24 mouse cellular contexts compared by ENCODE assay signal in genomic region chr12:13157666-13158381, GRCm38 (mm10).
DNase-seq lines count a peak whose midpoint lies in the region; ATAC-seq and TF ChIP-seq lines count a peak whose summit lies in the region.
"Had no signal": no experiment of that assay in that cellular context is flagged by ENCODE, and none has a peak within 500 bp of the region (broad histone marks: within the 10 kb centered on the region; RNA-seq: fewer than 3 reads in every experiment).

No protein-coding gene starts in this region.

- 0 out of 2 replicates have a peak overlapping the region, but pooled peaks have one; percentile 12 for H3K27ac ChIP-seq in forebrain, embryonic 10.5 days
- H3K27ac ChIP-seq in forebrain, postnatal 0 days (ENCODE audit: low read depth, low read length): no peak overlapping the region
- 0 out of 2 replicates have a peak overlapping the region, but pooled peaks have one; percentile 8 for H3K27ac ChIP-seq in embryonic facial prominence, embryonic 10.5 days (replicated peaks)
- peak overlapping the region; percentile 29; the same call in 1 of the 2 replicates for H3K27ac ChIP-seq in embryonic facial prominence, embryonic 14.5 days (replicated peaks; ENCODE audit: low read depth, low read length)
- H3K27ac ChIP-seq in limb, embryonic 12.5 days: peak overlapping the region; percentile 80
- H3K27ac ChIP-seq: forebrain, embryonic 15.5 days; kidney, postnatal 0 days; liver, embryonic 15.5 days; lung, embryonic 15.5 days; midbrain, embryonic 15.5 days; neural tube, embryonic 12.5 days had no signal

- 69% methylated on average over 7 of the region's 7 CpGs for WGBS in forebrain, embryonic 10.5 days
- 85% methylated on average over 7 of the region's 7 CpGs for WGBS in forebrain, postnatal 0 days
- WGBS in embryonic facial prominence, embryonic 10.5 days: 54% methylated on average over 7 of the region's 7 CpGs
- 35% methylated on average over 7 of the region's 7 CpGs for WGBS in embryonic facial prominence, embryonic 14.5 days
- WGBS in limb, embryonic 12.5 days: 27% methylated on average over 7 of the region's 7 CpGs

- intact Hi-C loops in gastrocnemius, postnatal 36 days (cut with DNase I): no loop called here

- peaks cover 39% of the 10 kb centered on the region for H3K4me1 ChIP-seq in forebrain, embryonic 10.5 days
- H3K4me1 ChIP-seq in forebrain, postnatal 0 days (ENCODE audit: insufficient read depth): peaks cover 13% of the 10 kb centered on the region
- peaks cover 31% of the 10 kb centered on the region for H3K4me1 ChIP-seq in embryonic facial prominence, embryonic 10.5 days
- H3K4me1 ChIP-seq in embryonic facial prominence, embryonic 14.5 days (ENCODE audit: control insufficient read depth, insufficient read depth, low read length): peaks cover 10% of the 10 kb centered on the region
- H3K4me1 ChIP-seq in limb, embryonic 12.5 days (replicated peaks): peaks cover 33% of the 10 kb centered on the region
- H3K4me1 ChIP-seq: liver, embryonic 15.5 days; lung, embryonic 15.5 days; megakaryocyte, embryonic 14.5 days had no signal

- no peak overlapping the region for H3K4me2 ChIP-seq in forebrain, postnatal 0 days (ENCODE audit: low read depth)
- H3K4me2 ChIP-seq in embryonic facial prominence, embryonic 14.5 days (ENCODE audit: low read depth, low read length): no peak overlapping the region
- H3K4me2 ChIP-seq in limb, embryonic 12.5 days: 0 out of 2 replicates have a peak overlapping the region, but pooled peaks have one; percentile 6
- H3K4me2 ChIP-seq: forebrain, embryonic 15.5 days; liver, embryonic 15.5 days; lung, embryonic 15.5 days; midbrain, embryonic 15.5 days; neural tube, embryonic 12.5 days had no signal

- ATAC-seq in forebrain, postnatal 0 days: no peak
- 0 out of 2 replicates have a peak, but pooled peaks have one; percentile 37 for ATAC-seq in embryonic facial prominence, embryonic 14.5 days (ENCODE audit: low read depth)
- peak; percentile 64 for ATAC-seq in limb, embryonic 12.5 days (ENCODE audit: insufficient number of reproducible peaks, insufficient read depth, low FRiP score, low TSS enrichment, low read depth)
- ATAC-seq: CD4-positive, CD25-positive, alpha-beta regulatory T cell, adult 4 months; forebrain, embryonic 15.5 days; hindbrain, embryonic 16.5 days; intestine, postnatal 0 days; midbrain, embryonic 15.5 days had no signal

- H3K9me3 ChIP-seq in forebrain, embryonic 10.5 days: no peaks in the 10 kb centered on the region
- H3K9me3 ChIP-seq in forebrain, postnatal 0 days (ENCODE audit: low read length): no peaks in the 10 kb centered on the region
- H3K9me3 ChIP-seq in embryonic facial prominence, embryonic 10.5 days: no peaks in the 10 kb centered on the region
- no peaks in the 10 kb centered on the region for H3K9me3 ChIP-seq in embryonic facial prominence, embryonic 14.5 days (ENCODE audit: control insufficient read depth, low read length)
- H3K9me3 ChIP-seq in limb, embryonic 12.5 days: no peaks in the 10 kb centered on the region
- H3K9me3 ChIP-seq: forebrain, embryonic 15.5 days; liver, embryonic 15.5 days; lung, embryonic 15.5 days; megakaryocyte, embryonic 14.5 days; midbrain, embryonic 15.5 days; neural tube, embryonic 12.5 days had no signal

- no peak overlapping the region for H3K9ac ChIP-seq in forebrain, postnatal 0 days
- H3K9ac ChIP-seq in embryonic facial prominence, embryonic 14.5 days (ENCODE audit: low read depth, low read length): no peak overlapping the region
- H3K9ac ChIP-seq in limb, embryonic 12.5 days (replicated peaks): no peak overlapping the region
- H3K9ac ChIP-seq: forebrain, embryonic 15.5 days; liver, embryonic 15.5 days; lung, embryonic 15.5 days; midbrain, embryonic 15.5 days; neural tube, embryonic 12.5 days had no signal

- no peaks in the 10 kb centered on the region for H3K36me3 ChIP-seq in forebrain, embryonic 10.5 days (replicated peaks)
- no peaks in the 10 kb centered on the region for H3K36me3 ChIP-seq in forebrain, postnatal 0 days (ENCODE audit: insufficient read depth)
- H3K36me3 ChIP-seq in embryonic facial prominence, embryonic 10.5 days (replicated peaks): no peaks in the 10 kb centered on the region
- no peaks in the 10 kb centered on the region for H3K36me3 ChIP-seq in embryonic facial prominence, embryonic 14.5 days (ENCODE audit: control insufficient read depth, insufficient read depth, low read length)
- no peaks in the 10 kb centered on the region for H3K36me3 ChIP-seq in limb, embryonic 12.5 days
- H3K36me3 ChIP-seq: forebrain, embryonic 15.5 days; liver, embryonic 15.5 days; lung, embryonic 15.5 days; midbrain, embryonic 15.5 days; neural tube, embryonic 12.5 days had no signal

- no peak for TF ChIP-seq CTCF in forebrain, postnatal 0 days (IDR thresholded peaks at IDR 0.05; ENCODE audit: low read depth)

- no peak overlapping the region for H3K4me3 ChIP-seq in forebrain, embryonic 10.5 days
- no peak overlapping the region for H3K4me3 ChIP-seq in forebrain, postnatal 0 days (ENCODE audit: low read depth, low read length)
- H3K4me3 ChIP-seq in embryonic facial prominence, embryonic 10.5 days: no peak overlapping the region
- H3K4me3 ChIP-seq in embryonic facial prominence, embryonic 14.5 days (ENCODE audit: low read depth, low read length): no peak overlapping the region
- H3K4me3 ChIP-seq in limb, embryonic 12.5 days (replicated peaks): no peak overlapping the region
- H3K4me3 ChIP-seq: forebrain, embryonic 15.5 days; liver, embryonic 15.5 days; lung, embryonic 15.5 days; megakaryocyte, embryonic 14.5 days; midbrain, embryonic 15.5 days; neural tube, embryonic 12.5 days had no signal

- H3K27me3 ChIP-seq in forebrain, embryonic 10.5 days (ENCODE audit: poor library complexity, severe bottlenecking): peaks cover 3% of the 10 kb centered on the region; the same call in 1 of the 2 replicates
- H3K27me3 ChIP-seq in forebrain, postnatal 0 days (ENCODE audit: insufficient read depth, low read length): no peaks in the 10 kb centered on the region
- 0 out of 2 replicates have a peak, but pooled peaks cover 5% of the 10 kb centered on the region for H3K27me3 ChIP-seq in embryonic facial prominence, embryonic 10.5 days (replicated peaks; ENCODE audit: low read depth, poor library complexity, severe bottlenecking)
- no peaks in the 10 kb centered on the region for H3K27me3 ChIP-seq in embryonic facial prominence, embryonic 14.5 days (replicated peaks; ENCODE audit: control insufficient read depth, insufficient read depth, low read length)
- no peaks in the 10 kb centered on the region for H3K27me3 ChIP-seq in limb, embryonic 12.5 days
- H3K27me3 ChIP-seq: forebrain, embryonic 15.5 days; liver, embryonic 15.5 days; lung, embryonic 15.5 days; midbrain, embryonic 15.5 days; neural tube, embryonic 12.5 days had no signal

- DNase-seq in forebrain, embryonic 10.5 days (ENCODE audit: extremely low spot score, low spot score): no peak
- no peak for DNase-seq in forebrain, postnatal 0 days
- no peak for DNase-seq in embryonic facial prominence, embryonic 10.5 days (ENCODE audit: low spot score)
- DNase-seq in embryonic facial prominence, embryonic 14.5 days (ENCODE audit: low spot score): peak; percentile 51
- DNase-seq in gastrocnemius, postnatal 36 days: no peak
- no peak for DNase-seq in adrenal gland, postnatal 25 days
- DNase-seq: cerebellum, adult 11-12 months; cerebellum, postnatal 10 days; gastrocnemius, postnatal 25 days; liver; lung, postnatal 36 days; right cerebral cortex, postnatal 14 days; thymus, postnatal 14 days had no signal
